Comparison of ENCODE assay signal across 11 mouse cellular contexts in the genomic region with DNA sequence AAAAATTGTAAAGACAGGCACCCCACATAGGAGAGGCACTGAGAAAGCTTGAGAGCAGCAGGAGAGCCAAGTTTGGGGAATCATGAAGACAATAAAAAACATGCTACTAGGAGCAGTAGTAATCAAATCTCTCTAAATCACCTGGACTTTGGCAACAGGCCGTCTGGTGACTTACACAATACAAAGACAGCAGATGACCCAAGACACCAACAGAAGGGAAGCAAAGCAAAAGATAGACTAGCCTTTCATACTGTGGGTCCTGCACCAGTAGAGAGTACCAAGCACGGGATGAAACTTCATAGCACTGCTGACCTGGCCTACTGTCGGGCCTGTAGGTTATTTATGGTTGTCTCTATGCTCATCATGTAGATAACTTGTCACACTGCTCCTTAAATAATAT. TPM values are rescaled to one million over a fixed set of nuclear protein-coding genes. Genes with fewer than 3 reads are reported as not detected.
A peak's percentile ranks its signal among the peaks of the same experiment; 100 is the strongest.
DNase-seq lines count a peak whose midpoint lies in the region; ATAC-seq lines count a peak whose summit lies in the region.
"Had no signal": no experiment of that assay in that cellular context is flagged by ENCODE, and none has a peak within 500 bp of the region (broad histone marks: within the 10 kb centered on the region; RNA-seq: fewer than 3 reads in every experiment).

No protein-coding gene starts in this region.

- intact Hi-C loops in left cerebral cortex, postnatal 14 days (cut with DNase I): no loop called here

- 81% methylated on average over 3 of the region's 3 CpGs for WGBS in forebrain, embryonic 11.5 days
- 74% methylated on average over 3 of the region's 3 CpGs for WGBS in forebrain, embryonic 15.5 days
- 45% methylated on average over 3 of the region's 3 CpGs for WGBS in kidney, embryonic 16.5 days
- WGBS in embryonic facial prominence, embryonic 10.5 days: 78% methylated on average over 3 of the region's 3 CpGs
- 69% methylated on average over 3 of the region's 3 CpGs for WGBS in liver, embryonic 11.5 days

- ATAC-seq in forebrain, embryonic 11.5 days (replicated peaks; ENCODE audit: low FRiP score): no peak
- no peak for ATAC-seq in forebrain, embryonic 15.5 days (replicated peaks)
- no peak for ATAC-seq in kidney, embryonic 16.5 days (ENCODE audit: low FRiP score, low TSS enrichment)
- ATAC-seq in liver, embryonic 11.5 days (replicated peaks; ENCODE audit: low FRiP score): no peak

- no peak overlapping the region for H3K4me3 ChIP-seq in forebrain, embryonic 11.5 days (ENCODE audit: low read depth, low read length)
- no peak overlapping the region for H3K4me3 ChIP-seq in forebrain, embryonic 15.5 days
- no peak overlapping the region for H3K4me3 ChIP-seq in kidney, embryonic 16.5 days (ENCODE audit: low read length)
- peak overlapping the region; percentile 37 for H3K4me3 ChIP-seq in embryonic facial prominence, embryonic 10.5 days
- H3K4me3 ChIP-seq in liver, embryonic 11.5 days (ENCODE audit: low read depth, low read length): peak overlapping the region; percentile 18; the same call in 1 of the 2 replicates

- no peaks in the 10 kb centered on the region for H3K9me3 ChIP-seq in forebrain, embryonic 11.5 days (ENCODE audit: control insufficient read depth, low read length)
- H3K9me3 ChIP-seq in forebrain, embryonic 15.5 days: no peaks in the 10 kb centered on the region
- no peaks in the 10 kb centered on the region for H3K9me3 ChIP-seq in kidney, embryonic 16.5 days (ENCODE audit: low read length)
- no peaks in the 10 kb centered on the region for H3K9me3 ChIP-seq in embryonic facial prominence, embryonic 10.5 days
- no peaks in the 10 kb centered on the region for H3K9me3 ChIP-seq in liver, embryonic 11.5 days (ENCODE audit: control insufficient read depth, low read length)

- peaks cover 25% of the 10 kb centered on the region for H3K4me1 ChIP-seq in forebrain, embryonic 11.5 days (replicated peaks; ENCODE audit: control insufficient read depth, insufficient read depth, low read length)
- peaks cover 53% of the 10 kb centered on the region for H3K4me1 ChIP-seq in forebrain, embryonic 15.5 days
- peaks cover 43% of the 10 kb centered on the region for H3K4me1 ChIP-seq in kidney, embryonic 16.5 days (ENCODE audit: insufficient read depth, low read length)
- H3K4me1 ChIP-seq in embryonic facial prominence, embryonic 10.5 days: peaks cover 44% of the 10 kb centered on the region
- H3K4me1 ChIP-seq in liver, embryonic 11.5 days (replicated peaks; ENCODE audit: control insufficient read depth, insufficient read depth, low read length): peaks cover 32% of the 10 kb centered on the region

- no peak overlapping the region for H3K9ac ChIP-seq in forebrain, embryonic 11.5 days (ENCODE audit: low read length)
- no peak overlapping the region for H3K9ac ChIP-seq in forebrain, embryonic 15.5 days (replicated peaks)
- peak overlapping the region; percentile 2; the same call in 1 of the 2 replicates for H3K9ac ChIP-seq in kidney, embryonic 16.5 days (replicated peaks; ENCODE audit: low read length)
- H3K9ac ChIP-seq in liver, embryonic 11.5 days (ENCODE audit: low read depth, low read length): no peak overlapping the region

- H3K36me3 ChIP-seq in forebrain, embryonic 11.5 days (ENCODE audit: control insufficient read depth, insufficient read depth, low read length): peaks cover 28% of the 10 kb centered on the region
- peaks cover 65% of the 10 kb centered on the region for H3K36me3 ChIP-seq in forebrain, embryonic 15.5 days
- H3K36me3 ChIP-seq in kidney, embryonic 16.5 days (ENCODE audit: insufficient read depth, low read length): peaks cover 62% of the 10 kb centered on the region
- H3K36me3 ChIP-seq in embryonic facial prominence, embryonic 10.5 days (replicated peaks): peaks cover 89% of the 10 kb centered on the region
- peaks cover 61% of the 10 kb centered on the region for H3K36me3 ChIP-seq in liver, embryonic 11.5 days (ENCODE audit: control insufficient read depth, insufficient read depth, low read length)

- H3K27ac ChIP-seq in forebrain, embryonic 11.5 days (ENCODE audit: low read depth, low read length): no peak overlapping the region
- no peak overlapping the region for H3K27ac ChIP-seq in forebrain, embryonic 15.5 days (replicated peaks)
- no peak overlapping the region for H3K27ac ChIP-seq in kidney, embryonic 16.5 days (ENCODE audit: low read length)
- H3K27ac ChIP-seq in embryonic facial prominence, embryonic 10.5 days (replicated peaks): no peak overlapping the region
- H3K27ac ChIP-seq in liver, embryonic 11.5 days (ENCODE audit: low read depth, low read length): no peak overlapping the region

- 0 out of 2 replicates have a peak overlapping the region, but pooled peaks have one; percentile 11 for H3K4me2 ChIP-seq in forebrain, embryonic 11.5 days (ENCODE audit: low read depth, low read length, severe bottlenecking)
- H3K4me2 ChIP-seq in forebrain, embryonic 15.5 days (replicated peaks): no peak overlapping the region
- H3K4me2 ChIP-seq in kidney, embryonic 16.5 days (replicated peaks; ENCODE audit: low read depth, low read length): peak overlapping the region; percentile 30
- H3K4me2 ChIP-seq in liver, embryonic 11.5 days: peak overlapping the region; percentile 42

- H3K27me3 ChIP-seq in forebrain, embryonic 11.5 days (ENCODE audit: control insufficient read depth, insufficient read depth, low read length): no peaks in the 10 kb centered on the region
- H3K27me3 ChIP-seq in forebrain, embryonic 15.5 days: no peaks in the 10 kb centered on the region
- no peaks in the 10 kb centered on the region for H3K27me3 ChIP-seq in kidney, embryonic 16.5 days (ENCODE audit: insufficient read depth, low read length)
- H3K27me3 ChIP-seq in embryonic facial prominence, embryonic 10.5 days (replicated peaks; ENCODE audit: low read depth, poor library complexity, severe bottlenecking): no peaks in the 10 kb centered on the region
- H3K27me3 ChIP-seq in liver, embryonic 11.5 days (replicated peaks; ENCODE audit: control insufficient read depth, insufficient read depth, low read length): no peaks in the 10 kb centered on the region

- DNase-seq in forebrain, embryonic 11.5 days (ENCODE audit: low spot score): no peak
- no peak for DNase-seq in kidney, postnatal 25 days
- no peak for DNase-seq in embryonic facial prominence, embryonic 10.5 days (ENCODE audit: low spot score)
- no peak for DNase-seq in liver, embryonic 11.5 days (ENCODE audit: low spot score)
- no peak for DNase-seq in right cerebral cortex, postnatal 4 days
- DNase-seq in left cerebral cortex, postnatal 14 days (ENCODE audit: low spot score in 2 of 2): no peak
- DNase-seq: adrenal gland, postnatal 36 days; cerebellum, postnatal 14 days; spleen, adult 18-20 months had no signal

RNA-seq across cellular contexts. Expression of gene Hsp90b1, which starts 5.1 kb away (rescaled TPM):
- polyA plus RNA-seq in forebrain, embryonic 11.5 days (2014; fragmentation: Nextera tagmentation; extraction: Ambion mirVana): 429 and 475 TPM in 2 replicates
- 276 and 292 TPM in 2 replicates for polyA plus RNA-seq in forebrain, embryonic 15.5 days (2015; fragmentation: Nextera tagmentation; extraction: Ambion mirVana)
- 761 and 786 TPM in 2 replicates for polyA plus RNA-seq in kidney, embryonic 16.5 days (2015; fragmentation: Nextera tagmentation; extraction: Ambion mirVana)
- 594 and 621 TPM in 2 replicates for polyA plus RNA-seq in embryonic facial prominence, embryonic 10.5 days (2016; fragmentation: Nextera tagmentation; extraction: Ambion mirVana)
- polyA plus RNA-seq in liver, embryonic 11.5 days (2014; fragmentation: Nextera tagmentation; extraction: Ambion mirVana): 595 and 612 TPM in 2 replicates
- 100 to 1,000 TPM; 291 to 292 TPM for total RNA-seq in left cerebral cortex, postnatal 14 days (2021)

RNA-seq across cellular contexts. Expression of gene Ttc41, which starts 5.4 kb away (rescaled TPM):
- polyA plus RNA-seq in forebrain, embryonic 11.5 days (2014; fragmentation: Nextera tagmentation; extraction: Ambion mirVana): 2.5 and 3.6 TPM in 2 replicates
- 1.3 and 1.5 TPM in 2 replicates for polyA plus RNA-seq in forebrain, embryonic 15.5 days (2015; fragmentation: Nextera tagmentation; extraction: Ambion mirVana)
- polyA plus RNA-seq in kidney, embryonic 16.5 days (2015; fragmentation: Nextera tagmentation; extraction: Ambion mirVana): 1.5 and 2.1 TPM in 2 replicates
- polyA plus RNA-seq in embryonic facial prominence, embryonic 10.5 days (2016; fragmentation: Nextera tagmentation; extraction: Ambion mirVana): 2.2 and 2.9 TPM in 2 replicates
- 1.2 and 2.0 TPM in 2 replicates for polyA plus RNA-seq in liver, embryonic 11.5 days (2014; fragmentation: Nextera tagmentation; extraction: Ambion mirVana)
- 1 to 10 TPM; 1.1 to 1.2 TPM for total RNA-seq in left cerebral cortex, postnatal 14 days (2021)

Comparison
In these comparisons a context has a peak if more than half of its experiments do, and no peak if none do; other contexts are left out.
1. H3K4me3 ChIP-seq: peak in embryonic facial prominence, embryonic 10.5 days (single experiment) and liver, embryonic 11.5 days (single experiment); none in forebrain, embryonic 11.5 days (single experiment), forebrain, embryonic 15.5 days (single experiment) and kidney, embryonic 16.5 days (single experiment).